Mouse (Mus musculus) forebrain, embryonic 13.5 days (tissue): Measurements from ENCODE around the gene Hpse. TPM values are rescaled to one million over a fixed set of nuclear protein-coding genes. Genes with fewer than 3 reads are reported as not detected.

ENCODE experiments used
- ATAC-seq: fragments of 200-750 bp; cut with Nextera tagmentation; 2 replicates; pipeline ENCODE4 v1.8.0; 2017
- H3K27ac ChIP-seq: fragments of 300-500 bp; sonication (generic); 2 replicates; pipeline ENCODE4 v1.5.1; 2015; ENCODE audit warnings: inconsistent platforms, mild to moderate bottlenecking, moderate library complexity
- H3K27me3 ChIP-seq: fragments of 300-500 bp; sonication (generic); 2 replicates; pipeline ENCODE4 v1.6.1; 2015; ENCODE audit warnings: mild to moderate bottlenecking, inconsistent platforms
- H3K36me3 ChIP-seq: fragments of 300-500 bp; sonication (generic); 2 replicates; pipeline ENCODE4 v1.6.1; 2015; ENCODE audit warnings: mild to moderate bottlenecking, inconsistent platforms; ENCODE audit not compliant: poor library complexity, severe bottlenecking
- H3K4me1 ChIP-seq: fragments of 300-500 bp; sonication (generic); 2 replicates; pipeline ENCODE4 v1.6.1; 2015; ENCODE audit warnings: inconsistent platforms
- H3K4me2 ChIP-seq: fragments of 300-500 bp; sonication (generic); 2 replicates; pipeline ENCODE4 v1.6.1; 2015; ENCODE audit warnings: inconsistent platforms, mild to moderate bottlenecking, moderate library complexity
- H3K4me3 ChIP-seq: fragments of 300-500 bp; sonication (generic); 2 replicates; pipeline ENCODE4 v1.5.1; 2015; ENCODE audit warnings: mild to moderate bottlenecking, inconsistent platforms
- H3K9ac ChIP-seq: fragments of 300-500 bp; sonication (generic); 2 replicates; pipeline ENCODE4 v1.6.1; 2015; ENCODE audit warnings: mild to moderate bottlenecking, inconsistent platforms
- H3K9me3 ChIP-seq: fragments of 300-500 bp; sonication (generic); replicated peaks from 2 replicates; pipeline ENCODE4 v1.6.1; 2016; ENCODE audit warnings: inconsistent platforms
- WGBS: fragments of 180-500 bp; shearing (Covaris S2); methylation state at CpG from one replicate; pipeline ENCODE4 v1.1.7; 2015; 5-methylcytosine and 5-hydroxymethylcytosine counted together
- polyA plus RNA-seq: library from polyadenylated mRNA; unstranded; fragments of >200 nt; fragmentation: Nextera tagmentation; extraction: Ambion mirVana; gene quantifications from 2 replicates; pipeline ENCODE4 v1.2.1, GENCODE M21; 2015

The Hpse gene
- polyA plus RNA-seq, 1 experiment from 2014 or later, result 0.25 TPM

DNA sequence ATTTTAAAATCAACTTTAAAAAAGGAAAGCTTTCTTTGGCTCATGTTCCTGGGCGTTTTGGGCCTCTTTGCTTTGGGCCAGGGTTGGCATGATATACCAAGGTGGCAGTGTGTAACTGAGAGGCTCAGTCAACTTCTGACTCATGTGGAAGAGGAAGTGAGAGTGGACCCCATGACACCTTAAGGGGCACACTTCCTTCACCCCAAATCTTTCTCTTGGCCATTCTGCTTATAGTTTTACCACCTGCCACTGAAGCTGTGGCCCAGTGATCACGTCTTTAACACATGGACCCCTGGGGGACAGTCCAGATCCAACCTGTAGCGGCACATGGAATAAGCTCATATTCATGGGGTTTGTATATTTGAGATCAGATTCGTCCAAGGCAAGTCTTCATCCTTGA, 6.5 kb upstream of the Hpse start:
- no peak overlapping the region for H3K4me3 ChIP-seq
- H3K9me3 ChIP-seq, result no peaks in the 10 kb centered on the region; the same call in 1 of the 2 replicates
- H3K9ac ChIP-seq, result no peak overlapping the region
- 84% methylated on average over 4 of the region's 4 CpGs for WGBS
- no peak overlapping the region for H3K4me2 ChIP-seq
- no peak overlapping the region for H3K27ac ChIP-seq
- H3K27me3 ChIP-seq, result no peaks in the 10 kb centered on the region
- ATAC-seq, result no peak
- H3K36me3 ChIP-seq, result no peaks in the 10 kb centered on the region
- no peaks in the 10 kb centered on the region for H3K4me1 ChIP-seq

DNA sequence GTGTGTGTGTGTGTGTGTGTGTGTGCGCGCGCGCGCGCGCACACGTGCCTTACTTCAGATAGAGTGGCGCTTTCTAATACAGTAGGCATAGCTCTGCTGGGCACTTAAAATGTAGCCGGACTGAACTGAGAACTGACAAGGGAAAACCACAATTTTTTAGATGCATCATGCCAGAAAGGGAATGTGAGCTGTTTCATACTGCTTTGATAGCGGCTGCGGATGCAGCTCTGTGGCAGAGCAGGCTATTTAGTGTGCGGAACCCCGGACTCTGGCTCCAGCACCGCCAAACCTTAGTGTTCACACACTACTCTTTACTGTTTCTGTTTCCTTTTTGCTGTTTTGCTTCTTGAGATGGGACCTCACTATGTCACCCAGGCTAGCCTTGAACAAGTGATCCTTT, 2.8 kb downstream of the Hpse start:
- H3K27ac ChIP-seq, result no peak overlapping the region
- H3K36me3 ChIP-seq, result no peaks in the 10 kb centered on the region

GRCm38 (mm10) chr5:100711219-100711618, 8.3 kb downstream of the Hpse start:
- Histone ChIP-seq H3K4me3 (no peak overlapping the region), H3K27ac (no peak overlapping the region), H3K27me3 (no peaks in the 10 kb centered on the region), H3K4me2 (no peak overlapping the region), H3K4me1 (no peaks in the 10 kb centered on the region), H3K9ac (no peak overlapping the region), H3K36me3 (no peaks in the 10 kb centered on the region), H3K9me3 (no peaks in the 10 kb centered on the region)
- ATAC-seq, result no peak
- WGBS, result 93% methylated on average over 6 of the region's 6 CpGs

More for the DNA sequence above, 2.8 kb downstream of the Hpse start:
- H3K9ac ChIP-seq, result no peak overlapping the region
- no peak overlapping the region for H3K4me3 ChIP-seq
- no peak for ATAC-seq
- H3K4me2 ChIP-seq, result no peak overlapping the region
- H3K9me3 ChIP-seq, result no peaks in the 10 kb centered on the region
- H3K4me1 ChIP-seq, result peaks cover 13% of the 10 kb centered on the region
- peaks cover 13% of the 10 kb centered on the region for H3K27me3 ChIP-seq
- 94% methylated on average over 15 of the region's 15 CpGs for WGBS

- Histone ChIP-seq H3K27me3 (no peaks in the 10 kb centered on the region), H3K27ac (no peak overlapping the region), H3K36me3 (no peaks in the 10 kb centered on the region), H3K9ac (no peak overlapping the region), H3K4me1 (no peaks in the 10 kb centered on the region), H3K9me3 (no peaks in the 10 kb centered on the region), H3K4me2 (no peak overlapping the region), H3K4me3 (no peak overlapping the region)
- no peak for ATAC-seq
- WGBS, result 56% methylated on average over 2 of the region's 2 CpGs
These were observed 9.5 kb downstream of the Hpse start for GRCm38 (mm10) chr5:100710012-100710411.

- no peaks in the 10 kb centered on the region for H3K27me3 ChIP-seq
- no peak overlapping the region for H3K9ac ChIP-seq
- H3K9me3 ChIP-seq, result no peaks in the 10 kb centered on the region
- no peak overlapping the region for H3K27ac ChIP-seq
- 89% methylated on average over 6 of the region's 6 CpGs for WGBS
- H3K4me1 ChIP-seq, result no peaks in the 10 kb centered on the region
- ATAC-seq, result no peak
- H3K4me2 ChIP-seq, result no peak overlapping the region
- H3K4me3 ChIP-seq, result no peak overlapping the region
- no peaks in the 10 kb centered on the region for H3K36me3 ChIP-seq
These were observed 10.5 kb downstream of the Hpse start for GRCm38 (mm10) chr5:100709035-100709434.

DNA sequence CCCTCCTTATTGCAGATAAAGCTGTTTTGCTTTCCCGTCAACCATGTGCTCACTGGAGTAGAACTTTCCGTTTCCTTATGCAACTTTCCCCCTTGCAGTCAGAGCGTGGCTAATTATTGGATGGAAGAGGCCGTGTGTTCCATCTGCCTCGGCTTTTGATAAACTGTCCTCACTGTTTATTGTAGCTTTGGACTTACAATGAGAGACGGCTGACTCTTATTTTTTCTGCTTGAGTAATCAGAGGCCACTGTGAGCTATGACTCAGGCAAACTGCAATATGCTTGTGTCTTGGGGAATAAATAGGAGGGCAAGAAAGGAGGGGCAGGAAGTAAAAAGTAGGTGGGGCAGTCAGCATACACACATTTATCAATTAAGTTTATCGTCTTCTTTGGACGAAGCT, 12.8 kb downstream of the Hpse start:
- ATAC-seq, result no peak
- Histone ChIP-seq H3K9ac (no peak overlapping the region), H3K9me3 (no peaks in the 10 kb centered on the region), H3K4me1 (no peaks in the 10 kb centered on the region), H3K27me3 (no peaks in the 10 kb centered on the region), H3K4me2 (no peak overlapping the region), H3K4me3 (no peak overlapping the region), H3K27ac (no peak overlapping the region), H3K36me3 (no peaks in the 10 kb centered on the region)
- 67% methylated on average over 8 of the region's 8 CpGs for WGBS

- Histone ChIP-seq H3K36me3 (no peaks in the 10 kb centered on the region), H3K27ac (no peak overlapping the region), H3K4me3 (no peak overlapping the region), H3K9me3 (no peaks in the 10 kb centered on the region), H3K27me3 (no peaks in the 10 kb centered on the region), H3K4me1 (no peaks in the 10 kb centered on the region), H3K9ac (no peak overlapping the region), H3K4me2 (no peak overlapping the region)
- WGBS, result 98% methylated on average over 2 of the region's 2 CpGs
- no peak for ATAC-seq
These were observed 15.2 kb downstream of the Hpse start for GRCm38 (mm10) chr5:100704272-100704671.

GRCm38 (mm10) chr5:100702325-100702724, 17.2 kb downstream of the Hpse start:
- Histone ChIP-seq H3K9ac (no peak overlapping the region), H3K27me3 (no peaks in the 10 kb centered on the region), H3K9me3 (no peaks in the 10 kb centered on the region), H3K27ac (no peak overlapping the region), H3K36me3 (no peaks in the 10 kb centered on the region), H3K4me1 (no peaks in the 10 kb centered on the region), H3K4me2 (no peak overlapping the region), H3K4me3 (no peak overlapping the region)
- WGBS, result 93% methylated on average over 3 of the region's 3 CpGs
- no peak for ATAC-seq

DNA sequence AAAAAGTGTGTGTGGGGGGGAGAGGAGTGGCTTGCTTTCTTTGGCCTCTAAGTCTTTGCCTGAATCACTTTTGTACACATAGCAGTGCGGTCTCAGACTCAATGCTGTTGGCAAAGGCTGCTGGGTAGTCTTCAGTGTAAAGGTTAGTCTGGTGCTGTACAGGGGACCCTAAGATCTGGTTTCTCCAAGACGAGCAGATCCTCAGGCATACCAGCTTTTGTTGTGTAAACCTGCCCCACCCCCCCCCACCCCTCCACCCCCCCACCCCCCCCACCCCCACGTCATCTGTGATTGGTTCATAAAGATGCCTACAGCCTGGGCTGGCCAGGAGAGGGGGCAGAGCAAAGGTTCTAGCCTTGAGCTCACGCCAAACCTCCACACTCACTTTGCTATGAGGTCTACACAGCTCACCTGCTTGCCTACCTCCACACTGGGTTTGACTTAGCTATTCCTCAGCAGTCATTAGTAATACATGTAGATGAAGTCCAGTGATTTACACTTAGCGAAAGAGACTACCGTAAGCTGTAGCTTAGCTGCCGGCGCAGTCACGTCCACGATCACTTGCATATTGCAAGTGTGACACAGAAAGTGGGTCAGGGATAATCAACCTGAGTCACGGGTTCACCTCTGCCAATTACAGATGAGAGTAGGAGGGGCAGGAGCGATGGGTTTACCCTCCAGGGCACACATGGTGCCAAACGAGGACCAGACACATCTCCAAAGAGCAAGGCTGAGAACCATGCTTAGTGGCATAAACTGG, 18.5 kb downstream of the Hpse start:
- H3K27me3 ChIP-seq, result no peaks in the 10 kb centered on the region
- WGBS, result 86% methylated on average over 13 of the region's 13 CpGs
- no peak overlapping the region for H3K9ac ChIP-seq
- no peak overlapping the region for H3K4me3 ChIP-seq
- H3K36me3 ChIP-seq, result no peaks in the 10 kb centered on the region
- no peak overlapping the region for H3K27ac ChIP-seq
- no peaks in the 10 kb centered on the region for H3K9me3 ChIP-seq
- ATAC-seq, result no peak
- no peak overlapping the region for H3K4me2 ChIP-seq
- H3K4me1 ChIP-seq, result no peaks in the 10 kb centered on the region

GRCm38 (mm10) chr5:100697886-100698285, 21.6 kb downstream of the Hpse start:
- Histone ChIP-seq H3K4me2 (no peak overlapping the region), H3K27me3 (no peaks in the 10 kb centered on the region), H3K4me3 (no peak overlapping the region), H3K9ac (no peak overlapping the region), H3K4me1 (no peaks in the 10 kb centered on the region), H3K27ac (no peak overlapping the region), H3K36me3 (no peaks in the 10 kb centered on the region), H3K9me3 (no peaks in the 10 kb centered on the region)
- no peak for ATAC-seq
- 73% methylated on average over 2 of the region's 2 CpGs for WGBS

DNA sequence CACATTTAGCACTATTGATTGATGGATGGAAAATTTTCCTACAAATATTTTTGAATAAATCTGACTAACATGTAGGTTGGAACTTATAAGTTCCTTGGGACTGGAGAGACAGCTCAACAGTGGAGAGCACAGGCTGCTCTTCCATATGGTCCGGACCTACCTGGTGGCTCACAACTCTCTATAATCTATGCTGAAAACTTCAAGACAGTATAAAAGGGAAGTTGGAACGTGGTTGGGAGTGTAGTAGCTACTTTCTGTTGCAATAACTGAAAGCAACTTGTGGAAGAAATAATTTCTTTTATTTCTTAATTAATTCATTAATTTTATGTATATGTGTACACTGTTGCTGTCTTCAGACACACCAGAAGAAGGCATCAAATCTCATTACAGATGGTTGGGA, 22.1 kb downstream of the Hpse start:
- Histone ChIP-seq H3K4me2 (no peak overlapping the region), H3K36me3 (no peaks in the 10 kb centered on the region), H3K9ac (no peak overlapping the region), H3K27me3 (no peaks in the 10 kb centered on the region), H3K27ac (no peak overlapping the region), H3K9me3 (no peaks in the 10 kb centered on the region), H3K4me3 (no peak overlapping the region), H3K4me1 (no peaks in the 10 kb centered on the region)
- no peak for ATAC-seq
- WGBS, result 73% methylated on average over 2 of the region's 2 CpGs

DNA sequence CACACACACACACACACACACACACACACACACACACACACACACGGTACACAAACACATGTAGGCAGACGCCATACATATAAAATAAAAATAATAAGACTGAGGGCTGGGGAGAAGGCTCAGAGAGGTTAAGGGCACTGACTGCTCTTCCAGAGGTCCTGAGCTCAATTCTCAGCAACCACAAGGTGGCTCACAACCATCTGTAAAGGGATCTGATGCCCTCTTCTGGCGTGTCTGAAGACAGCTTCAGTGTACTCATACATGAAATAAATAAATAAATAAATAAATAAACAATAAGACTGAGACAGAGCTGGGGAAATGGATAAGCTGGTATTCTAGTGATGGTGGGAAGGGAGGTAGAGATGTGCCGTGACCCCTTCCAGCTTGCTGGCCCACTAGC, 33.9 kb downstream of the Hpse start:
- Histone ChIP-seq H3K9me3 (no peaks in the 10 kb centered on the region), H3K4me2 (no peak overlapping the region), H3K36me3 (no peaks in the 10 kb centered on the region), H3K4me1 (no peaks in the 10 kb centered on the region), H3K27ac (no peak overlapping the region), H3K9ac (no peak overlapping the region), H3K4me3 (no peak overlapping the region), H3K27me3 (no peaks in the 10 kb centered on the region)
- ATAC-seq, result no peak
- WGBS, result 68% methylated on average over 4 of the region's 4 CpGs

- Histone ChIP-seq H3K4me3 (no peak overlapping the region), H3K9ac (no peak overlapping the region), H3K27ac (no peak overlapping the region), H3K36me3 (no peaks in the 10 kb centered on the region), H3K4me1 (no peaks in the 10 kb centered on the region), H3K9me3 (no peaks in the 10 kb centered on the region), H3K4me2 (no peak overlapping the region), H3K27me3 (no peaks in the 10 kb centered on the region; the same call in 1 of the 2 replicates)
- no peak for ATAC-seq
- WGBS, result 71% methylated on average over 6 of the region's 6 CpGs
These were observed 39.0 kb downstream of the Hpse start for GRCm38 (mm10) chr5:100680542-100680933.
